In the genomic region with DNA sequence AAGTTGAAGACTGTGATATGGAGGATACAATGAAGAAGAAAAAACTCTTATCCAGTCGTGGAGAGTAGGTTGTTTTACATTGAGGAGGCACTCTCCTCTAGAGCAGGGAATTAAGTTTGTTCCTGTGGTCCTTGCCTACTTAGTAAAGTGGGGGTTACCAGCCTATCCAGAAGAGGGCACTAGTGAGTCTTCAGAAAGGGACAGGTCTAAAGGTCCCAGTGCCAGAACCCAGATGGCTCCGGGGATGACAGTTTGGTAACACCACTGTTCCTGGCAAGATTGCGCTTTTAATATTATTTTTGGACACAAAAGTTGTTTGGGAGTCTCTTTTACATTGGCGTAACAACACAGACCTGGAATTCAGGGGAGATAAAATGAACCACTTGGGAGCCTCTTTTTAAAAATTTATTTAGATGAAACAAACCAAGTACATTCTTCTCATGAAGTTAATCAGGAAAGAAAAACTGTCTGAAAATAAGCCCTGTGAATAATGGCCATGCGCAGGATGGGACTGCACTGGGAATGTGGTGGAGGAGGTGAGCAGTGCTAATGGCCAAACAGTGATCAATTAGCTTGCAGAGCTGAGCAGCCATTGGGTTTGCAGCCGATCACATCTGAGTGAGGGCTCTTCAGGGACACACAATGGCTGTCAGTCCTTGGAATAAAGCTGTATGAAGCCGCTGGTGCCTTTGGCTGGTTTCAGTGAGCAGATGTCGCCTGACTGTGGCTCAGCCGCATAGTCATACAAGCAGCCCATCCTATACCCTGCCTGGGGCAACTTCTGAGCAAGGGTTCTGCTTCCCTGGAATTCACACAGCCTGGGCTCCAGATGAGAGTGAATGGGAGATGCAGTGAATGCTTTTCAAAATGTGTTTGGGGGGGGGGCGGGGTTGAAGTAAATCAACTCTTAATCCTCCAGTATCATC, we compare ENCODE assay signal across 10 mouse cellular contexts.
DNase-seq lines count a peak whose midpoint lies in the region; ATAC-seq and TF ChIP-seq lines count a peak whose summit lies in the region.
"Had no signal": no experiment of that assay in that cellular context is flagged by ENCODE, and none has a peak within 500 bp of the region (broad histone marks: within the 10 kb centered on the region; RNA-seq: fewer than 3 reads in every experiment).

No protein-coding gene starts in this region.

- 76% methylated on average over 10 of the region's 10 CpGs for WGBS in forebrain, embryonic 10.5 days

- peaks cover 38% of the 10 kb centered on the region for H3K4me1 ChIP-seq in E14TG2a.4 (replicated peaks; ENCODE audit: low read depth, low read length)
- no peaks in the 10 kb centered on the region for H3K4me1 ChIP-seq in cortical plate, adult 2 months (ENCODE audit: control insufficient read depth, insufficient read depth, low read length)
- H3K4me1 ChIP-seq in forebrain, embryonic 10.5 days, result peaks cover 14% of the 10 kb centered on the region

- no peak overlapping the region for H3K4me3 ChIP-seq in E14TG2a.4 (replicated peaks; ENCODE audit: low read length)
- no peak overlapping the region for H3K4me3 ChIP-seq in cortical plate, adult 2 months (ENCODE audit: insufficient read depth, low read length)
- H3K4me3 ChIP-seq in forebrain, embryonic 10.5 days, result no peak overlapping the region

- peak; percentile 42 for TF ChIP-seq CTCF in E14TG2a.4 (conservative IDR thresholded peaks at IDR 0.05; ENCODE audit: low read length)
- peak; percentile 11; the same call in 1 of the 2 replicates for TF ChIP-seq CTCF in cortical plate, adult 2 months (IDR thresholded peaks at IDR 0.05; ENCODE audit: extremely low read depth, insufficient read depth, low read length)

- ATAC-seq in cerebellum, adult (ENCODE audit: insufficient number of reproducible peaks, low FRiP score, low TSS enrichment), result no peak
- ATAC-seq: midbrain, embryonic 16.5 days had no signal

- no peaks in the 10 kb centered on the region for H3K36me3 ChIP-seq in E14TG2a.4 (ENCODE audit: insufficient read depth, low read length)
- H3K36me3 ChIP-seq in forebrain, embryonic 10.5 days (replicated peaks), result no peaks in the 10 kb centered on the region

- peak; percentile 24 to 26 for DNase-seq in cerebellum, adult 18-20 months
- DNase-seq in layer of hippocampus, adult 11-12 months (ENCODE audit: low spot score), result peak; percentile 18
- DNase-seq in layer of hippocampus, postnatal 36 days, result no peak
- DNase-seq in spleen, adult 12 weeks (ENCODE audit: low spot score), result no peak
- no peak for DNase-seq in forebrain, embryonic 10.5 days (ENCODE audit: extremely low spot score, low spot score)
- DNase-seq: adrenal gland, postnatal 25 days had no signal

- TF ChIP-seq POLR2A in cortical plate, adult 2 months (IDR thresholded peaks at IDR 0.05; ENCODE audit: extremely low read depth, insufficient read depth, low read length), result no peak

- H3K9me3 ChIP-seq in E14TG2a.4 (ENCODE audit: low read length), result no peaks in the 10 kb centered on the region
- no peaks in the 10 kb centered on the region for H3K9me3 ChIP-seq in forebrain, embryonic 10.5 days

- no peak overlapping the region for H3K27ac ChIP-seq in cortical plate, adult 2 months (ENCODE audit: insufficient read depth, low read length)
- H3K27ac ChIP-seq in forebrain, embryonic 10.5 days, result no peak overlapping the region

- no peaks in the 10 kb centered on the region for H3K27me3 ChIP-seq in E14TG2a.4 (ENCODE audit: insufficient read depth, low read length)
- no peaks in the 10 kb centered on the region for H3K27me3 ChIP-seq in forebrain, embryonic 10.5 days (ENCODE audit: poor library complexity, severe bottlenecking)

Comparison
In these comparisons a context has a peak if more than half of its experiments do, and no peak if none do; other contexts are left out.
1. DNase-seq: peak in cerebellum, adult 18-20 months (2 of 2) and layer of hippocampus, adult 11-12 months (single experiment); none in layer of hippocampus, postnatal 36 days (0 of 2), spleen, adult 12 weeks (single experiment) and forebrain, embryonic 10.5 days (single experiment).